ENCODE assay signal across 10 mouse cellular contexts in genomic region chr5:16947430-16947829, GRCm38 (mm10).
DNase-seq lines count a peak whose midpoint lies in the region; ATAC-seq and TF ChIP-seq lines count a peak whose summit lies in the region.
"Had no signal": no experiment of that assay in that cellular context is flagged by ENCODE, and none has a peak within 500 bp of the region (broad histone marks: within the 10 kb centered on the region; RNA-seq: fewer than 3 reads in every experiment).

No protein-coding gene starts in this region.

- intact Hi-C loops in left cerebral cortex, adult 2 months (cut with DNase I), result loop anchor here (5.0 kb wide), 1 partner anchor 625 kb away; the partner anchor contains the start of gene Sema3c

- CTCF ChIA-PET in Patski (lab: Charles Lee), result interaction anchor here (0.6 to 3.0 kb wide), 20 partner anchors 9 to 825 kb away, joined by 3 to 28 read pairs (median 4); partner anchors contain the start of gene Sema3c

- POLR2A ChIA-PET in Patski (lab: Charles Lee), result interaction anchor here (0.8 kb wide), 1 partner anchor 701 kb away, joined by 3 read pairs; no protein-coding TSS in a partner anchor

- no peak overlapping the region for H3K9ac ChIP-seq in forebrain, embryonic 15.5 days (replicated peaks)
- H3K9ac ChIP-seq: embryonic facial prominence, embryonic 15.5 days; liver, embryonic 15.5 days had no signal

- in situ Hi-C loops in Patski (cut with MboI; ENCODE audit: low pct_unique_long_range_greater_than_20kb), result loop anchor here (5.0 kb wide), 2 partner anchors 630 to 810 kb away; no protein-coding TSS in a partner anchor

- H3K27ac ChIP-seq in left cerebral cortex, adult 2 months, result no peak overlapping the region
- no peak overlapping the region for H3K27ac ChIP-seq in forebrain, embryonic 15.5 days (replicated peaks)
- H3K27ac ChIP-seq: embryonic facial prominence, embryonic 15.5 days; liver, embryonic 15.5 days had no signal

- no peaks in the 10 kb centered on the region for H3K27me3 ChIP-seq in Patski
- no peaks in the 10 kb centered on the region for H3K27me3 ChIP-seq in forebrain, embryonic 15.5 days
- H3K27me3 ChIP-seq: embryonic facial prominence, embryonic 15.5 days; liver, embryonic 15.5 days had no signal

- WGBS in forebrain, embryonic 15.5 days, result 27% methylated on average over 1 of the region's 1 CpGs

- no peaks in the 10 kb centered on the region for H3K4me1 ChIP-seq in forebrain, embryonic 15.5 days
- H3K4me1 ChIP-seq: embryonic facial prominence, embryonic 15.5 days; liver, embryonic 15.5 days had no signal

- peak; percentile 69 for ATAC-seq in Patski
- peak; percentile 78 for ATAC-seq in forebrain, embryonic 15.5 days (replicated peaks)
- peak; percentile 40; the same call in 1 of the 2 replicates for ATAC-seq in megakaryocyte, adult 5-6 weeks (ENCODE audit: poor library complexity, severe bottlenecking)

- DNase-seq in left cerebral cortex, adult 2 months (ENCODE audit: extremely low spot score in 1 of 2, low spot score in 2 of 2), result no peak
- DNase-seq in left cerebral cortex, adult 8-10 months (ENCODE audit: low spot score in 2 of 2), result no peak
- peak; percentile 15 for DNase-seq in Patski (ENCODE audit: low read depth, low spot score)
- DNase-seq in urinary bladder, postnatal 25 days (ENCODE audit: low spot score), result no peak
- DNase-seq in thymus, postnatal 14 days, result no peak
- DNase-seq in cerebellum, adult 11-12 months, result no peak

- no peak overlapping the region for H3K4me2 ChIP-seq in forebrain, embryonic 15.5 days (replicated peaks)
- H3K4me2 ChIP-seq: embryonic facial prominence, embryonic 15.5 days; liver, embryonic 15.5 days had no signal

- no peak overlapping the region for H3K4me3 ChIP-seq in left cerebral cortex, adult 2 months
- H3K4me3 ChIP-seq in forebrain, embryonic 15.5 days, result no peak overlapping the region
- H3K4me3 ChIP-seq: embryonic facial prominence, embryonic 15.5 days; liver, embryonic 15.5 days had no signal

- no peaks in the 10 kb centered on the region for H3K9me3 ChIP-seq in forebrain, embryonic 15.5 days
- H3K9me3 ChIP-seq: embryonic facial prominence, embryonic 15.5 days; liver, embryonic 15.5 days had no signal

- TF ChIP-seq CTCF in left cerebral cortex, adult 2 months (IDR thresholded peaks at IDR 0.05), result peak; percentile 78
- TF ChIP-seq CTCF in Patski (IDR thresholded peaks at IDR 0.05), result peak; percentile 73

- no peaks in the 10 kb centered on the region for H3K36me3 ChIP-seq in forebrain, embryonic 15.5 days
- H3K36me3 ChIP-seq: embryonic facial prominence, embryonic 15.5 days; liver, embryonic 15.5 days had no signal
